Mouse (Mus musculus) neural tube, embryonic 10.5 days (tissue): ENCODE measurements around the gene Rnf144a.

Experiments used
- DNase-seq: peaks from one replicate; pipeline ENCODE4 v3.0.0-alpha.2; 2017; ENCODE audit warnings: low spot score; ENCODE audit errors: extremely low spot score

Gene Rnf144a

GRCm38 (mm10) chr12:26410443-26410842 lies 4.6 kb downstream of the Rnf144a start:
- DNase-seq, result no peak

- DNase-seq, result no peak
These were observed 6.3 kb downstream of the Rnf144a start for GRCm38 (mm10) chr12:26408707-26409106.

- no peak for DNase-seq
These were observed 10.0 kb downstream of the Rnf144a start for GRCm38 (mm10) chr12:26404781-26405702.

GRCm38 (mm10) chr12:26403372-26404125 lies 11.5 kb downstream of the Rnf144a start:
- DNase-seq, result no peak

GRCm38 (mm10) chr12:26401696-26402470 lies 13.2 kb downstream of the Rnf144a start:
- no peak for DNase-seq

GRCm38 (mm10) chr12:26401254-26401653 lies 13.8 kb downstream of the Rnf144a start:
- no peak for DNase-seq

GRCm38 (mm10) chr12:26400762-26401161 lies 14.3 kb downstream of the Rnf144a start:
- DNase-seq, result no peak

- no peak for DNase-seq
These were observed 15.7 kb downstream of the Rnf144a start for GRCm38 (mm10) chr12:26399391-26399790.

GRCm38 (mm10) chr12:26398597-26398996 lies 16.5 kb downstream of the Rnf144a start:
- no peak for DNase-seq

GRCm38 (mm10) chr12:26394485-26395470 lies 20.3 kb downstream of the Rnf144a start:
- no peak for DNase-seq

- DNase-seq, result no peak
These were observed 21.8 kb downstream of the Rnf144a start for GRCm38 (mm10) chr12:26393291-26393690.

- no peak for DNase-seq
These were observed 23.9 kb downstream of the Rnf144a start for GRCm38 (mm10) chr12:26391162-26391561.

GRCm38 (mm10) chr12:26387523-26387922 lies 27.5 kb downstream of the Rnf144a start:
- no peak for DNase-seq

GRCm38 (mm10) chr12:26386947-26387346 lies 28.1 kb downstream of the Rnf144a start:
- DNase-seq, result no peak

GRCm38 (mm10) chr12:26386189-26386588 lies 28.9 kb downstream of the Rnf144a start:
- DNase-seq, result no peak

- DNase-seq, result no peak
These were observed 29.3 kb downstream of the Rnf144a start for GRCm38 (mm10) chr12:26385735-26386134.

- DNase-seq, result no peak
These were observed 33.3 kb downstream of the Rnf144a start for GRCm38 (mm10) chr12:26381730-26382129.

GRCm38 (mm10) chr12:26379797-26380196 lies 35.3 kb downstream of the Rnf144a start:
- no peak for DNase-seq

- no peak for DNase-seq
These were observed 37.4 kb downstream of the Rnf144a start for GRCm38 (mm10) chr12:26377691-26378090.
